Mouse (Mus musculus) cortical plate, adult 2 months (tissue): Measurements from ENCODE around the gene Arhgap24.

Experiments
- CTCF ChIP-seq: fragments of 200-500 bp; IDR thresholded peaks from 2 replicates; pipeline ENCODE4 v1.5.1; 2011; ENCODE audit warnings: mild to moderate bottlenecking, control low read depth, low read length; ENCODE audit not compliant: insufficient read depth; ENCODE audit errors: extremely low read depth
- POLR2A ChIP-seq: fragments of 200-500 bp; IDR thresholded peaks from 2 replicates; pipeline ENCODE4 v1.6.1; 2011; ENCODE audit warnings: mild to moderate bottlenecking, low read length, control low read depth; ENCODE audit not compliant: insufficient read depth; ENCODE audit errors: extremely low read depth

- no peak for TF ChIP-seq CTCF
- TF ChIP-seq POLR2A: no peak
Observed at GRCm38 (mm10) chr5:102635591-102635990, 154.4 kb downstream of the Arhgap24 start.
